Mouse (Mus musculus): ENCODE measurements at regions not wholly inside any gene's neighbourhood (a gene's known extent, or its start where the extent isn't known, plus 50 kb on each side); places are given as distances from the start of the nearest gene placed in this dataset.

DNA sequence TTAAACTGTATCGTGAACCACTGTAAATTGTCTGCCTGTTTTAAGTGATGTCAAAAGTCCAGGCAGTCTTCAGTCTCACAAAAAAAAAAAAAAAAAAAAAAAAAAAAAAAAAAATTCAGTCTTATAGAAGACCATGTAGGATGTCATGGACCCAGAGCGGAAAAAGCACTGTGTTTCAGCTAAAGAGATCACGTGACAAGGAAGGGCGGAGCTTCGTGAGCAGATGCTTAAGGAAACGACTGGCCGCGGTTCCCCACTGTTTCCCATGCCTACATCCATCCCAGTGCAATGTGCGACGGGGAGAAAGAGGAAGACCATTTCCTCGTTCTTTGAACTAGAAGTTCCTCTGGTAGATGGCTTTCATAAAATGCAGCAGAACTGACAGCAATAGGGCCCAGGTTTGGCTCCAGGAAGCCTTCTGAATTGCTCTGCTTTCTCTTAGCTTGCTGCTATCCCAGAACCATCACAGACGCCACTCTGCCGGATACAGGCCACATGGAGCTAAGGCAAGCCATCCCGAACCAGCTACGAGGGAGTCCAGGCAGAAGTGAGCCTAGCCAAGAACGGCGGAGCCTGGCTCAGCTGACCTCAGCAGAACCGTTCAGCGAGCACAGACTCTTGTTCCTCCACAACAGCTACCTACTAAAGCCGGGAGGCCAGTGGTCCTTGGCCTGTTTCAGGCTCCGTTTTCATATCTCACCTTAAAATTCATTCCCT, 117.6 kb downstream of the Hlx start:
- no peak for TF ChIP-seq GATA1 (IDR thresholded peaks at IDR 0.05; ENCODE audit: low read length)

DNA sequence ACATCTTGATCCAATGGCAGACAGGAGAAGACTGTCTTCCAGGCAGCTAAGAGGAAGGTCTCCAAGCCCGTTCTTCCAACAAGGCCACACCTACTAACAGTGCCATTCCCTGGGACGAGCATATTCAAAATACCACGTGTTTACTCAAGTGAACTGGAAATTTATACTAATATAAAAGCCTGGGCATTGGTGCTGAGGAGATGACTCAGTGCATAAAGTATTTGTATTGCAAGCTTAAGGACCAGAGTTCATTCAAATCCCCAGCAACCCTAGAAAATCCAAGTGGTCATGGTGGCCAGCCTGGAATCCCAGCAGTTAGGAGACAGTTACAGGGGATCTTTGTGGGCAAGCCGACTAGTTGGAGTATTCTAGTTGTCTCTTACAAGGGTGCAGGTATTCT, 119.5 kb downstream of the Hlx start:
- no peak for TF ChIP-seq GATA1 (IDR thresholded peaks at IDR 0.05; ENCODE audit: low read length)

DNA sequence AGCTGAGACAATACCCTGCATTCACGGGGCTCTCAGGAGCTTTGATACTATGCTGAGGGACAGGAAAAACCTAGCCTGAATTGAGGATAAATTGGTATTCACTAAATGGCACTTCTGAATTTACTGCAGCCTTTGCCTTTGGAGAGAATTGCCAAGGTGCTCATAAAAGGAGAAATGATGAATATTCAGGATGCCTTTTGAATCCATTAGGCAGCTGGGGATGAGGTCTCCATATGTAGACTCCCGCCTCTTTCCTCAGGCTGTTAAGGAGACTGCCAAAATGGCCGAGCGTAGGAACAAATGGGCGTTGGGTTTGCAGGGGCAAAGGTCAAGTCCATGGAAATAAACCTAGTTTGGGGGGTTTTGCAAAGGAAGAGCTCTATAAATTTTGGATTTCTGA, 123.5 kb downstream of the Hlx start:
- no peak for TF ChIP-seq GATA1 (IDR thresholded peaks at IDR 0.05; ENCODE audit: low read length)

DNA sequence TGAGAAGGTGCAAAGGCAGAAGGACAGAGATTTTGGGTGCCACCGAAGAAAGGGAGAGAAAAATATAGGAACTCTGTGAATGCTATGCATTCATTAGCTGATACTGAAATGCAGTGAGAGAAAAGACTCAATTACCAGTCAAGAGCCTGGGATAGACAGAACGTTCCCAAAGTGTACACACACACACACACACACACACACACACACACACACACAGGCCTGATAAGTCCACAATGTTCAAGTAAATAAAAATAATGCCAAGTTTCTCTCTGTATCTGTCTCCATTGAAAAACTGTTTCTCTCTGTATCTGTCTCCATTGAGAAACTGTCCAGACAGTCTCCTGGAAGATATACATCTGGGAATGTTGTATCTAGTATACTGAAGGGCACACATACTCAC, 124.1 kb downstream of the Hlx start:
- TF ChIP-seq GATA1 (IDR thresholded peaks at IDR 0.05; ENCODE audit: low read length) = no peak

DNA sequence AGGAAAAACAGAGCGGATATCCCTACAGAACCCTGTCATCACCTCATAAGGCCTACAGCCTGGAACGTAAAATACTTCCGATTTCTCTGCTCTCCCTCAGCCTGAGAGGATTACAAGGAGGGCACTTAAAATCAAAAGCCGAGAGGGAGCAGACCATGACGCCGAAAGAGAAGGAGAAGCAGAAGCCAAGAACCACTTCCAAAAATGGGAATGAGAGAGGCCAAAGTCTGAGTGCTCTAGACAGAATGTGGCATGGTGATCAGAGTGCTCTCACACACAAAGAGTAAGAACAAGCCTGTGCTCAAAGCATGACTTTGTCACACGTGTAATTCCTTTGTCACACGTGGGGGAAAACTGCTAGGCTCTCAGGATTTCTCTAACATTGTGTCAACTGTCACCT, 125.9 kb downstream of the Hlx start:
- TF ChIP-seq GATA1 (IDR thresholded peaks at IDR 0.05; ENCODE audit: low read length) = no peak

DNA sequence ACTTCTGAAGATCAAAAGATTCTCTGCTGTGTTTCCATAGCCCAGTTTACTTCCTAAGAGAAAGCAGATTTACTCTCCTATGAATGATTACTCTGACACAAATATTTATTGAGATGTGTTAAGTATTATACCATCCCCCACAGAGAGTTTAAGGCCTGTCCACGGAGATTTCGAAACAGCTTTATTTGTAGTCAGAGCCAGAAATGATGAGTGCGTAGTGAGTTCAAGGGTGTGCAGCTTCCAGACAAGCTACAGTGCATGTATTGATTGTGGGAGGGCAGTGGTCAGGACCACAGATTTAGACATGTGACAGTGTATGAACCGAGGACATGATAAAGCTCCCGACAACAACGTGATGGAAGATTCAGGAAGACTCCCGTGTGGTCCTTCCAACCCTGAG, 126.8 kb downstream of the Hlx start:
- no peak for TF ChIP-seq GATA1 (IDR thresholded peaks at IDR 0.05; ENCODE audit: low read length)

DNA sequence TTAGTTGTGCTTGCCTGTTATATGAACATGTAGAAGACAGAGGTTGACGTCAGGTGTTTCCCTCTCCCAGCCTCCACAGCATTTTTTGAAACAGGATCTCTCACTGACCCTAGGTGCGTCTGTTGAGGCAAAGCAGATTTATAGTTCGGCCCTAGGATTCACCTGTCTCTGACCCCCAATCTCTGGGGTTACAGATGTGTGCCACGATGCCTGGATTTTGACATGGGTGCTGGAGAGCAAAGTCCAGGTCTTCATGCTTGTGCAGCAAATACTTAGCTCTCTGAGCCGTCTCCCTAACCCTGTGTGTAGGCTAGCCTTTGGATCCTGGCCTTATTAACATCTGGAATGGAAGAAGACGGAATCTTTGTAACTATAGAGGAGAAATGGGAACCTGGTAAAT, 129.3 kb downstream of the Hlx start:
- no peak for TF ChIP-seq GATA1 (IDR thresholded peaks at IDR 0.05; ENCODE audit: low read length)

DNA sequence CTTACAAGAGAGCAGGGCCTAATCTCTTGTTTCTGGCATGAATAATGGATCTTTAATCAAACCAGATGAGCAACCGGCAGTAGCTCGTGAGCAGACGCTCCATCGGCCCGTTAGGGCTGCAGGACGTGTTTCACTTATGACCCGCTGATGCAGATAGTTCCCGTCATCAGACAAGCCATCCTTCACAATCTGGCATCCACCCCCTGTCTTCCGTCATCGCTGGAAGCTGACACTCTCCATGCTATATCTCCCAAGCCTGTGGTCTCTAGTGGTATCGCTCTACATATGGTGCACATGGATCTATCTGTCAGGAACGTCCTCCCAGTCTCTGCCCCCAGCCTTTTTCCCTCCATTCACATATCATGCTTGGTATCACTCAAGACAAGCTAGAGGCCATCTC, 137.0 kb downstream of the Hlx start:
- no peak for TF ChIP-seq GATA1 (IDR thresholded peaks at IDR 0.05; ENCODE audit: low read length)

DNA sequence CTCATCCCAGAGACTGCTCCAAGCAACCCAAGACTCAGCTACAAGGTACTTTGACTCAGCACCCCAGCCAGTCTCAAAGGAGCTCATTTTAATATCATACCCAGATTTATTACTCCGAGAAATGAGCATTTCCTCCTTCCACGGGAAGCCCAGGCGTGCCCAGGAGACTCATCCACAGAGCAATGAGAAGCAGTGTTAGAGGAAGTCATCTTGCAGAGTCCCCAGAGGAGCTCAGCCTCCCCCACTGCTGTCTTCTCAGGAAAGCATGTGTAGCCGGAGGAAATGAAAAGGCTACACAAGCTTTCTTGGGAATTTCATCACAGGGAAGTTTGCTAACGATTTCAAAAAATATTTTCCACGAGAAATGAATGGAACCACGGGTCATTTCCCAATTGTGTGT, 141.8 kb downstream of the Hlx start:
- no peak for TF ChIP-seq GATA1 (IDR thresholded peaks at IDR 0.05; ENCODE audit: low read length)

DNA sequence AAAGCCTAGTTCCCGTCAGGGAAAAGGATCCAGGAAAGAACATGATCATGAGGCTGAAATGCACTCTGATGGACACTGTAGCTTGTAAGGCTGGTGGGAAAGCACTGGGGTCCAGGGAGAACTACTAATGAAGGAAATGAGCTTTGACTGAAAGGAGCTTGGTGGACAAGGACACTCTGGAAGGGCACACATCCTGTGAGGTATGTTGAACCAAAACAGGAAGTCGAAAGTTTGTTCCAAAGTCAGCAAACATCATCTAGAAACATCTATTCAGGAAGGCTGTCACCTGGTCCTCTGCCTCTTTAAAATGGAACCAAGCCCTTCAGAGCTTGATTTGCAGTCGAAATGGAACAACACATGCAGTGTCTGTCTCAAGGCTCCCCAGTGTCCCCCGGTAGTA, 143.1 kb downstream of the Hlx start:
- no peak for TF ChIP-seq GATA1 (IDR thresholded peaks at IDR 0.05; ENCODE audit: low read length)

DNA sequence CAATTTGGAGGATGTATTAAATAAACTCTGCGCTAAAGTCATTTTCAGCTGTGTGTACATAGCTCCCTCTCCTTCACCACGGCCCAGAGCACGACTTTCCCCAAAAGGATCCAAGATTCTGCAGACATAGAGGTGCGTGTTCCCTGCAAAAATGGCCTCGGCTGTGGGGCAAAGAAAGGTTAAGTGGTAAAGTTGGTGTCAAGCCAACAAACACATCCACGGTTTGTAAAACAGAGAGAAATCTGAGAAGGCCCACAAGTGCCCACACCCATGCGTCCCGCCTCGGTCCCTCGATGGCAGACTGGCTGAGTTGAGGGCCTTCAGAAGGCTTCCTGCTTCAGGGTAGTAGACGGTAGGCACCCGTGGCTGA, 147.9 kb downstream of the Hlx start:
- no peak for TF ChIP-seq GATA1 (IDR thresholded peaks at IDR 0.05; ENCODE audit: low read length)

DNA sequence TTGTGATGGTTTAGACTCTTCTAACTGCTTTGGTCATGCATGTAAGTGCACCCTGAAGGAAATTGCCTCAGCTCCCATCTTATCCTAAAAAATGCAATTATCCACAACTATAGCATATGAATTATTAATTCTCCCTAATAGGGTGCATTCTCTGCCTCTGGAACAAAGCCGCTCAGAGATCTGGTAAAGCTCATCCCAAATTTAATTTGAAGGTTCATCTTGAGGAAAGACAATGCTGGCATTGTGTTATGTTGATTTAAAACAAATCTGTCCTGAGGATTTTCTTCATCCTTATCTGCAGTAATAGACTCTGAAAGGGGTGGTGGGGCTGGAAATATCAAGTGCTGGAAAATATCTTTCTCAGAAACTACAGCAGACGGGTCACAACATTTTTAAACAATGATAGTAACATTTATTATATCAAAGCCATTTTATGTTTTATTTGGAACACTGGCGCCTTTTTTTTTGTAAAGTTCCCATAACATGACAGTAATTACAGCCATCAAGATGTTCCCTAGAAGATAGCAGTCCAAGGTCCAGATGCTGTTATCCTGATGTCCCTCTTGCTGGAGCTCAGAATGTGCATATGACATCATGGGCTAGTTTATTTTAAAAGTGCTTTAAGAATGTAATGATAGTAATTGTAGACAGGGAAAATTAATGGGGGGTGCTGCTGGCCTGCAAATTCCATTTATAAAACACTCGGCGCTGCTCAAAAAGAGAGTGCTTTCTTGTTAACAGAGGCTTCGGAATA, 148.5 kb downstream of the Hlx start:
- no peak for TF ChIP-seq GATA1 (IDR thresholded peaks at IDR 0.05; ENCODE audit: low read length)

DNA sequence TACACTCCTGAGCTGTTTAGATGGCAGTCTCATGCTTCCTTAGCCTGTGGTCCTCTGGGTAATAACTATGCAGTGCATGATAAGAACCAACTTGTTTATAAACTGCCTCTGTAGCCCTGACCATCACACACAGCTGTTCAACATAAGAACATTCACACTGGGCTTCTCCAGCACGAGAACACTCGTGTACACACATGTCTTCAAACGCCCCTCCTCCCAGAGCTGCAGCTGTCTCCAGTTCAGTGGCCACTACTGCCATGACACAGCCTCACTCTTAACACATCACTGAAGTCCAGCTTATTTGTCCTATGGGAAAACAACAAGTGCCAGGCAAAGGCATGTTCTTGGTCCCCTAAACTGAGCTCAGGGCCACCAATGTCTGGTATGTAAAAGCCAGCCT, 152.9 kb downstream of the Hlx start:
- TF ChIP-seq GATA1 (IDR thresholded peaks at IDR 0.05; ENCODE audit: low read length) = no peak

DNA sequence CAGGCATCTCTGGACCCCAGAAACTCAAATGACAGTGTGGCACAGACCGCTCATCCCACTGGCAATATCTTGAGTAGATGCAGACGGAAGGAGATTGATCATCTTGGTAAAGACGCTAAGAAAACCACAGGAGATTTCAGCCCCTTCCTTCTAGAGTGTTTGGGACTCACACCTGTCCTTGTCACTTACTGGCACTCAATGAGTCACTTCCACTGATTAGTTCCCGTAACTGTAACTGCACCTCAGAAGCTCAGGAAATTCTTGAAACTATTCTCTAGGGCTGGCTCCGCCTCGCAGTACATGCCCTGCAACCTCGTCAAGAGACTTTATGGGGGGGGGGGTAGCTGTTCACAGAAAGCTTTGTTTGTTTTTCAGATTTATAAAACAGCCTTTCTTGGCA, 155.9 kb downstream of the Hlx start:
- no peak for TF ChIP-seq GATA1 (IDR thresholded peaks at IDR 0.05; ENCODE audit: low read length)

DNA sequence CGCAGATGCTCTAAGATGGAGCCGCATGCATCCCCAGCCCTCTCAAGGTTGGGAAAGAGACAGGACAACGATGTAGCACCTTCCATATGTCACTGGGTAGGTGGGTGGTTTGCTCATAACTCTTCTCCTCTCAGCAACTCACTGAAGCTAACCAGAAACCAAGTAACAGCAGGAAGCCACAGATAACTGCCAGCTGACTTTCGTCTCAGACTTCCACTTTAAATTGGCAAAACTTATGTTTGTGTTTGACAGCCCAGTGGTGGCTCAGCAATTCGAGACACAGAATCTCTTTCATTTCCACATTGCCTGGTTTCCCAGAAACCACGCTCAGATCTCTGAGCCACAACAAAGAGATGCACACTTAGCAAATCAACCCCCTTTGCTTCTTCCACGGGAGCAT, 159.1 kb downstream of the Hlx start:
- TF ChIP-seq GATA1 (IDR thresholded peaks at IDR 0.05; ENCODE audit: low read length) = no peak

DNA sequence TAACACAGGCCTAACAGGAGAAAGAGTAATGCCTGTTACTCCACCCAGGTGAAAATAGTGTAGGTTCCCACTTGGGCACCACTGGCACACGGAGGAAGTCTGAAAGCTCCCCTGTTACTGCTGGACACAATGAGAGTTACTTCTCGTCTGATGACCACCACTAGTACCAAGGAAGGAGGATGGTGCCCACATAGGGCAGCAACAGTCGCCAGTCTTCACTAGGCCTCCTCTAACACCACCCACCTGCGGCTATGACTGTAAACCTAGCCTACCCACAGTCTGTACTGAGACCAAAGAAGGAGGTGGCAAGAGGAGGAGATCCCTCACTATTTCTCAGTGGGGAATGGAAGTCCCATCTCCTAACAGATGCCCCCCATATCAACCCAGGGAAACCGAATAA, 161.7 kb downstream of the Hlx start:
- no peak for TF ChIP-seq GATA1 (IDR thresholded peaks at IDR 0.05; ENCODE audit: low read length)

DNA sequence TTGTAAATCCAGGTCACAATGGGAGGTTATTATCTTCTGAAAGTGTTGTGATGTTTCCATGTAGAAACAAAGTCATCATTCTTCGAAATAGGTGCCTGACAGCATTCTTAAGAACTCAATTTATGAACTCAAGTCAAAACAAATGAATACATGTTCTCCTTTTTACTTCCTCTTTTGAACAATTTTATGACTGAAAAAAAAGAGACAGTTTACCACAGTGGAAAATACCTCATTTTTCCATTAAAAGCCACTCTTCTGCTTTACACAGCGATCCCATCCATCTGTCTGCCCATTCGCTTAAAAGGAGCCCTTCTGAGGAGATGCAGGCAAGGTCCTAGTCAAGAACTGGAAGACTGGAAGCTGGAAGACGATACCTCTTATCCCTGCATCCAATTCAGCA, 169.5 kb downstream of the Hlx start:
- TF ChIP-seq GATA1 (IDR thresholded peaks at IDR 0.05; ENCODE audit: low read length) = no peak

Data from G1E-ER4 (cell line).